17 mouse cellular contexts compared by ENCODE assay signal in the genomic region with DNA sequence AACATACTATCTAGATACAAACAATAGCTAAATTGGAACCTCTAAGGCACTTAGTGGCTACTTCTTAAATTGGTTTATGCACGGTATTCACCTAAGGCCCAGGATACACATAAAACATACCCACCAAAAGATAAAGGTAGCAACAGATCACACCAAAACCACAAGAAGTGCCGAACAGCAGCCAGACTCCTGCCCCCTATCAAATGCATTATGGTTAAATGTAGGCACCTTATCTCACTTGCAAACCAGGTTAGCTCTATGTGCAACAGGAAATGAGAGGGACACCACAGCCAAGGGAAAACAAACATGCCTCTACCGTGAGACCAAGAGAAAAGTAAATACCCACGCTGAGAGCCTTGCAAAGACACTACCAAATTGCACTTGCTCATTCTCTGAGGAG.
A peak's percentile ranks its signal among the peaks of the same experiment; 100 is the strongest.
DNase-seq lines count a peak whose midpoint lies in the region; ATAC-seq lines count a peak whose summit lies in the region.
"Had no signal": no experiment of that assay in that cellular context is flagged by ENCODE, and none has a peak within 500 bp of the region (broad histone marks: within the 10 kb centered on the region; RNA-seq: fewer than 3 reads in every experiment).

No protein-coding gene starts in this region.

- DNase-seq in thymus, postnatal 0 days (ENCODE audit: low spot score): peak; percentile 30
- DNase-seq in thymus, postnatal 36 days: no peak
- no peak for DNase-seq in frontal cortex, postnatal 10 days (ENCODE audit: low spot score in 2 of 2)
- DNase-seq in urinary bladder, postnatal 4 days (ENCODE audit: low spot score in 2 of 2): no peak
- DNase-seq: adrenal gland, adult 2 months; cerebellum, adult 8-10 months; gastrocnemius, postnatal 25 days; heart, adult 2 months; kidney, adult 8-10 months; kidney, postnatal 10 days; left cerebral cortex, postnatal 4 days had no signal

- ATAC-seq in CD4-positive, CD25-positive, alpha-beta regulatory T cell, adult 4 months: peak; percentile 49
- ATAC-seq in inflammation-experienced regulatory T-cells, adult 6 months: peak; percentile 54
- 0 out of 2 replicates have a peak, but pooled peaks have one; percentile 16 for ATAC-seq in neutrophil, adult 5-6 weeks (ENCODE audit: extremely low read depth, insufficient number of reproducible peaks, low FRiP score, poor library complexity, severe bottlenecking)
- ATAC-seq: forebrain, embryonic 16.5 days; intestine, embryonic 15.5 days; midbrain, embryonic 13.5 days had no signal
